ENCODE assay signal across 22 mouse cellular contexts in the genomic region with DNA sequence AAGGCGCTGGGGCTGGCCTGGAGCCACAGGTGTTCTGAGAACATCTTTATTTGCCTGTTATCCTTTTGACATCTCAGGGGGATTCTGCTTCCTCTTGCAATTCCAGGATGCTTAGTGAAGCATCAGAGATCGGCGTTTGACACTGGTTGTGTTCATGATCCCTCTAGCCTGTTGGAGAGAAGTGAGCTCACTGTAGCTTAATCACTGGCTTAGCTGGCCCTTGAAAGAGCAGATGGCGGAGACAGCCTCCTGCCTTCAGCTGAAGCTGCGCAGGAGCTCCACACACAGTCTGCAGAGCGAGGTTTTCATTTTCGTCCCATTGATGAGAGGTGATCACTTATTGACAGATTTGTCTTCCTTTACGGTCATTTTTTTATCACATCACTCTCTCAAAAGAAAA. TPM values are rescaled to one million over a fixed set of nuclear protein-coding genes. Genes with fewer than 3 reads are reported as not detected.
DNase-seq lines count a peak whose midpoint lies in the region; ATAC-seq and TF ChIP-seq lines count a peak whose summit lies in the region.
"Had no signal": no experiment of that assay in that cellular context is flagged by ENCODE, and none has a peak within 500 bp of the region (broad histone marks: within the 10 kb centered on the region; RNA-seq: fewer than 3 reads in every experiment).

No protein-coding gene starts in this region.

- 61% methylated on average over 8 of the region's 8 CpGs for WGBS in hindbrain, postnatal 0 days
- 70% methylated on average over 8 of the region's 8 CpGs for WGBS in hindbrain, embryonic 12.5 days
- 78% methylated on average over 8 of the region's 8 CpGs for WGBS in stomach, postnatal 0 days

- H3K27me3 ChIP-seq in hindbrain, postnatal 0 days (ENCODE audit: insufficient read depth, low read length), result no peaks in the 10 kb centered on the region
- no peaks in the 10 kb centered on the region for H3K27me3 ChIP-seq in hindbrain, embryonic 12.5 days
- no peaks in the 10 kb centered on the region for H3K27me3 ChIP-seq in testis, adult 2 months (ENCODE audit: control insufficient read depth, insufficient read depth, low read length)
- no peaks in the 10 kb centered on the region for H3K27me3 ChIP-seq in stomach, postnatal 0 days (ENCODE audit: control insufficient read depth, insufficient read depth, low read length)
- H3K27me3 ChIP-seq: hindbrain, embryonic 13.5 days; liver, embryonic 15.5 days had no signal

- H3K9me3 ChIP-seq in hindbrain, postnatal 0 days (ENCODE audit: low read length), result no peaks in the 10 kb centered on the region
- H3K9me3 ChIP-seq in hindbrain, embryonic 12.5 days (replicated peaks), result no peaks in the 10 kb centered on the region
- H3K9me3 ChIP-seq in stomach, postnatal 0 days (ENCODE audit: control insufficient read depth, low read length), result no peaks in the 10 kb centered on the region
- H3K9me3 ChIP-seq: hindbrain, embryonic 13.5 days; limb, embryonic 13.5 days; liver, embryonic 15.5 days had no signal

- ATAC-seq in hindbrain, postnatal 0 days, result peak; percentile 66
- no peak for ATAC-seq in hindbrain, embryonic 12.5 days (ENCODE audit: low FRiP score)
- no peak for ATAC-seq in stomach, postnatal 0 days (ENCODE audit: low FRiP score, low TSS enrichment)
- ATAC-seq in erythroblast, adult 5-6 weeks (replicated peaks; ENCODE audit: low FRiP score, poor library complexity, severe bottlenecking), result no peak
- ATAC-seq: intestine, embryonic 16.5 days had no signal

- peak; percentile 65 for DNase-seq in hindbrain, postnatal 0 days (ENCODE audit: low spot score)
- DNase-seq in testis, postnatal 14 days (ENCODE audit: low spot score), result no peak
- peak; percentile 43 to 66 for DNase-seq in cerebellum, postnatal 25 days
- DNase-seq in stomach, postnatal 0 days (ENCODE audit: low spot score), result no peak
- DNase-seq: adrenal gland, postnatal 25 days; lung, postnatal 14 days; right cerebral cortex, postnatal 25 days; thymus, adult 2 months had no signal

- no peak overlapping the region for H3K4me3 ChIP-seq in hindbrain, postnatal 0 days (ENCODE audit: low read length)
- H3K4me3 ChIP-seq in hindbrain, embryonic 12.5 days, result no peak overlapping the region
- peak overlapping the region; percentile 44 for H3K4me3 ChIP-seq in testis, adult 2 months (ENCODE audit: control insufficient read depth, low read depth, low read length)
- no peak overlapping the region for H3K4me3 ChIP-seq in stomach, postnatal 0 days (ENCODE audit: low read depth, low read length)
- H3K4me3 ChIP-seq: hindbrain, embryonic 13.5 days; limb, embryonic 13.5 days; liver, embryonic 15.5 days had no signal

- H3K4me1 ChIP-seq in hindbrain, postnatal 0 days (ENCODE audit: insufficient read depth, low read length), result no peaks in the 10 kb centered on the region
- H3K4me1 ChIP-seq in hindbrain, embryonic 12.5 days, result peaks cover 6% of the 10 kb centered on the region
- H3K4me1 ChIP-seq in testis, adult 2 months (ENCODE audit: control insufficient read depth, insufficient read depth, low read length), result no peaks in the 10 kb centered on the region
- no peaks in the 10 kb centered on the region for H3K4me1 ChIP-seq in stomach, postnatal 0 days (replicated peaks; ENCODE audit: control insufficient read depth, insufficient read depth)
- H3K4me1 ChIP-seq: liver, embryonic 15.5 days had no signal

- no peak overlapping the region for H3K9ac ChIP-seq in hindbrain, postnatal 0 days (replicated peaks; ENCODE audit: low read length)
- H3K9ac ChIP-seq in hindbrain, embryonic 12.5 days, result no peak overlapping the region
- H3K9ac ChIP-seq in stomach, postnatal 0 days (ENCODE audit: low read length), result no peak overlapping the region
- H3K9ac ChIP-seq: hindbrain, embryonic 13.5 days; limb, embryonic 13.5 days; liver, embryonic 15.5 days had no signal

- H3K4me2 ChIP-seq in hindbrain, postnatal 0 days (ENCODE audit: low read depth, low read length), result no peak overlapping the region
- no peak overlapping the region for H3K4me2 ChIP-seq in hindbrain, embryonic 12.5 days (replicated peaks)
- H3K4me2 ChIP-seq in stomach, postnatal 0 days (replicated peaks; ENCODE audit: low read depth), result no peak overlapping the region
- H3K4me2 ChIP-seq: hindbrain, embryonic 13.5 days; limb, embryonic 13.5 days; liver, embryonic 15.5 days had no signal

- no peak for TF ChIP-seq CTCF in hindbrain, postnatal 0 days (IDR thresholded peaks at IDR 0.05; ENCODE audit: low read depth)
- no peak for TF ChIP-seq CTCF in testis, adult 2 months (IDR thresholded peaks at IDR 0.05; ENCODE audit: control insufficient read depth, insufficient read depth, insufficient replicate concordance, low read depth, low read length)
- TF ChIP-seq CTCF in stomach, postnatal 0 days (IDR thresholded peaks at IDR 0.05; ENCODE audit: low read depth), result no peak

- TF ChIP-seq POLR2A in testis, adult 2 months (IDR thresholded peaks at IDR 0.05; ENCODE audit: control insufficient read depth, low read depth, low read length), result no peak

- H3K36me3 ChIP-seq in hindbrain, postnatal 0 days (ENCODE audit: insufficient read depth, low read length), result 0 out of 2 replicates have a peak, but pooled peaks cover 4% of the 10 kb centered on the region
- no peaks in the 10 kb centered on the region for H3K36me3 ChIP-seq in hindbrain, embryonic 12.5 days
- no peaks in the 10 kb centered on the region for H3K36me3 ChIP-seq in testis, adult 2 months (ENCODE audit: control insufficient read depth, insufficient read depth, low read length)
- H3K36me3 ChIP-seq in stomach, postnatal 0 days (ENCODE audit: control insufficient read depth, insufficient read depth, low read length), result no peaks in the 10 kb centered on the region
- H3K36me3 ChIP-seq: hindbrain, embryonic 13.5 days; limb, embryonic 13.5 days; liver, embryonic 15.5 days had no signal

- TF ChIP-seq EP300 in stomach, postnatal 0 days (optimal IDR thresholded peaks at IDR 0.05), result no peak

- no peak overlapping the region for H3K27ac ChIP-seq in hindbrain, postnatal 0 days
- H3K27ac ChIP-seq in hindbrain, embryonic 12.5 days, result no peak overlapping the region
- H3K27ac ChIP-seq in testis, adult 2 months (ENCODE audit: control insufficient read depth, insufficient read depth, low read depth, low read length), result no peak overlapping the region
- no peak overlapping the region for H3K27ac ChIP-seq in stomach, postnatal 0 days (replicated peaks)
- H3K27ac ChIP-seq: hindbrain, embryonic 13.5 days; limb, embryonic 13.5 days; liver, embryonic 15.5 days had no signal

RNA-seq across cellular contexts. Expression of a gene that starts 9.1 kb away (rescaled TPM):
- not detected in 2 replicates for total RNA-seq in hindbrain, postnatal 0 days (2014; rRNA removed)
- polyA plus RNA-seq in hindbrain, postnatal 0 days (2015; fragmentation: Nextera tagmentation; extraction: Ambion mirVana), result 0.25 and 0.26 TPM in 2 replicates
- polyA plus RNA-seq in hindbrain, embryonic 12.5 days (2016; fragmentation: Nextera tagmentation; extraction: Ambion mirVana), result 0.27 TPM in 1 of 2 replicates, not detected in the other
- 0.66 and 0.96 TPM in 2 replicates for polyA plus RNA-seq in testis, adult 2 months (2012; rRNA removed)
- not detected in 2 replicates for polyA plus RNA-seq in stomach, postnatal 0 days (2015; fragmentation: Nextera tagmentation; extraction: Ambion mirVana)
- not detected in 2 replicates for total RNA-seq in erythroblast, adult 5-6 weeks (2015; ENCODE audit: low replicate concordance)
- not detected in 2 replicates for total RNA-seq in erythroblast, adult 5-6 weeks (2017; ENCODE audit: low replicate concordance)
- total RNA-seq: adrenal gland, postnatal 25 days; layer of hippocampus, postnatal 14 days; megakaryocyte-erythroid progenitor cell, adult 5-6 weeks; MEL; neutrophil, adult 5-6 weeks had no signal
- polyA plus RNA-seq: embryonic facial prominence, embryonic 11.5 days; gonadal fat pad, adult 2 months; heart, embryonic 14.5 days; intestine, embryonic 16.5 days; liver, embryonic 15.5 days; thymus, adult 2 months had no signal

RNA-seq across cellular contexts. Expression of a gene that starts 20.3 kb away (rescaled TPM):
- total RNA-seq in hindbrain, postnatal 0 days (2014; rRNA removed), result 31.3 and 40.8 TPM in 2 replicates
- 37.5 and 41.2 TPM in 2 replicates for polyA plus RNA-seq in hindbrain, postnatal 0 days (2015; fragmentation: Nextera tagmentation; extraction: Ambion mirVana)
- 11.8 and 12.4 TPM in 2 replicates for polyA plus RNA-seq in hindbrain, embryonic 12.5 days (2016; fragmentation: Nextera tagmentation; extraction: Ambion mirVana)
- 2.2 and 3.2 TPM in 2 replicates for polyA plus RNA-seq in testis, adult 2 months (2012; rRNA removed)
- polyA plus RNA-seq in stomach, postnatal 0 days (2015; fragmentation: Nextera tagmentation; extraction: Ambion mirVana), result 3.7 and 4.1 TPM in 2 replicates
- not detected in 2 replicates for total RNA-seq in erythroblast, adult 5-6 weeks (2015; ENCODE audit: low replicate concordance)
- not detected in 2 replicates for total RNA-seq in erythroblast, adult 5-6 weeks (2017; ENCODE audit: low replicate concordance)
- total RNA-seq: megakaryocyte-erythroid progenitor cell, adult 5-6 weeks; MEL; neutrophil, adult 5-6 weeks had no signal

Comparison
In these comparisons a context has a peak if more than half of its experiments do, and no peak if none do; other contexts are left out.
1. DNase-seq: peak in hindbrain, postnatal 0 days (single experiment) and cerebellum, postnatal 25 days (2 of 2); none in testis, postnatal 14 days (single experiment) and stomach, postnatal 0 days (single experiment).